Mouse (Mus musculus) small intestine, adult 2 months (tissue): ENCODE data around the gene Chrna9. TPM values are rescaled to one million over a fixed set of nuclear protein-coding genes. Genes with fewer than 3 reads are reported as not detected.
"Not testable (repeated sequence)": the region's sequence is repeated elsewhere in the genome, so short reads cannot be mapped to it uniquely, and the experiment has no call there.

ENCODE experiments used
- H3K27ac ChIP-seq: fragments of 200-500 bp; 2 replicates; pipeline ENCODE4 v1.5.1; 2012; ENCODE audit warnings: low read depth, low read length, control low read depth, inconsistent platforms; ENCODE audit not compliant: insufficient read depth
- H3K27me3 ChIP-seq: fragments of 200-500 bp; 2 replicates; pipeline ENCODE4 v1.6.1; 2012; ENCODE audit warnings: mild to moderate bottlenecking, moderate library complexity, low read length, inconsistent platforms; ENCODE audit not compliant: control insufficient read depth, insufficient read depth
- H3K36me3 ChIP-seq: fragments of 200-500 bp; 2 replicates; pipeline ENCODE4 v1.6.1; 2012; ENCODE audit warnings: mild to moderate bottlenecking, low read length, control low read depth, inconsistent platforms; ENCODE audit not compliant: control insufficient read depth, insufficient read depth
- H3K4me1 ChIP-seq: fragments of 200-500 bp; 2 replicates; pipeline ENCODE4 v1.6.1; 2012; ENCODE audit warnings: low read length, inconsistent platforms, mixed read lengths; ENCODE audit not compliant: control insufficient read depth, insufficient read depth, insufficient read length
- H3K4me3 ChIP-seq: fragments of 200-500 bp; 2 replicates; pipeline ENCODE4 v1.5.1; 2012; ENCODE audit warnings: low read depth, mild to moderate bottlenecking, control low read depth, inconsistent platforms, low read length, moderate library complexity
- CTCF ChIP-seq: fragments of 200-500 bp; IDR thresholded peaks from 2 replicates; pipeline ENCODE4 v1.5.1; 2012; ENCODE audit warnings: low read depth, mild to moderate bottlenecking, control low read depth, inconsistent platforms, low read length, moderate library complexity, mixed read lengths; ENCODE audit not compliant: insufficient replicate concordance, insufficient read length; ENCODE audit errors: extremely low read depth
- POLR2A ChIP-seq: fragments of 200-500 bp; IDR thresholded peaks from 2 replicates; pipeline ENCODE4 v1.6.1; 2012; ENCODE audit warnings: low read depth, mild to moderate bottlenecking, control low read depth, inconsistent platforms, low read length, moderate library complexity
- WGBS: fragments of 180-500 bp; shearing (Covaris S2); methylation state at CpG from one replicate; pipeline ENCODE4 v1.1.7; 2018; 5-methylcytosine and 5-hydroxymethylcytosine counted together
- polyA plus RNA-seq: library from polyadenylated mRNA; depleted of rRNA; stranded (reverse); fragments of >200 nt; gene quantifications from 2 replicates; pipeline ENCODE4 v1.2.3, GENCODE M21; 2012

The Chrna9 gene
- polyA plus RNA-seq, 1 experiment, result not detected

GRCm38 (mm10) chr5:65975731-65976130 lies 41.0 kb downstream of the Chrna9 start:
- H3K27ac ChIP-seq, result no peak overlapping the region
- no peaks in the 10 kb centered on the region for H3K36me3 ChIP-seq
- no peaks in the 10 kb centered on the region for H3K27me3 ChIP-seq
- no peak overlapping the region for H3K4me3 ChIP-seq
- 89% methylated on average over 13 of the region's 13 CpGs for WGBS
- no peaks in the 10 kb centered on the region for H3K4me1 ChIP-seq
- TF ChIP-seq POLR2A (no peak), CTCF (no peak)

GRCm38 (mm10) chr5:65986426-65986825 lies 51.7 kb downstream of the Chrna9 start:
- H3K27me3 ChIP-seq, result no peaks in the 10 kb centered on the region
- TF ChIP-seq POLR2A (no peak), CTCF (no peak)
- no peaks in the 10 kb centered on the region for H3K36me3 ChIP-seq
- peaks cover 16% of the 10 kb centered on the region; the same call in 1 of the 2 replicates for H3K4me1 ChIP-seq
- 82% methylated on average over 5 of the region's 5 CpGs for WGBS
- no peak overlapping the region for H3K4me3 ChIP-seq
- no peak overlapping the region for H3K27ac ChIP-seq

GRCm38 (mm10) chr5:65987004-65987403 lies 52.3 kb downstream of the Chrna9 start:
- 78% methylated on average over 3 of the region's 3 CpGs for WGBS
- H3K36me3 ChIP-seq, H3K27me3 ChIP-seq, H3K4me3 ChIP-seq, H3K27ac ChIP-seq: not testable (repeated sequence)
- peaks cover 22% of the 10 kb centered on the region; the same call in 1 of the 2 replicates for H3K4me1 ChIP-seq

GRCm38 (mm10) chr5:65991191-65991590 lies 56.5 kb downstream of the Chrna9 start:
- H3K27ac ChIP-seq, result peak overlapping the region; percentile 99
- TF ChIP-seq POLR2A (no peak), CTCF (no peak)
- WGBS, result 30% methylated on average over 2 of the region's 2 CpGs
- peaks cover 35% of the 10 kb centered on the region; the same call in 1 of the 2 replicates for H3K4me1 ChIP-seq
- no peaks in the 10 kb centered on the region for H3K36me3 ChIP-seq
- no peak overlapping the region for H3K4me3 ChIP-seq
- no peaks in the 10 kb centered on the region for H3K27me3 ChIP-seq

GRCm38 (mm10) chr5:65994643-65995042 lies 59.9 kb downstream of the Chrna9 start:
- Histone ChIP-seq H3K4me3 (no peak overlapping the region), H3K4me1 (peaks cover 36% of the 10 kb centered on the region; the same call in 1 of the 2 replicates), H3K27me3 (no peaks in the 10 kb centered on the region), H3K27ac (peak overlapping the region; percentile 79), H3K36me3 (no peaks in the 10 kb centered on the region)
- 43% methylated on average over 6 of the region's 6 CpGs for WGBS
- TF ChIP-seq POLR2A (no peak), CTCF (no peak)

- TF ChIP-seq CTCF (no peak), POLR2A (no peak)
- Histone ChIP-seq H3K27me3 (no peaks in the 10 kb centered on the region), H3K4me1 (peaks cover 33% of the 10 kb centered on the region; the same call in 1 of the 2 replicates), H3K4me3 (no peak overlapping the region), H3K27ac (no peak overlapping the region), H3K36me3 (peaks cover 1% of the 10 kb centered on the region; the same call in 1 of the 2 replicates)
Measured at GRCm38 (mm10) chr5:65997813-65998212, 63.1 kb downstream of the Chrna9 start.

- whole genome bisulfite sequencing, result 49% methylated on average over 7 of the region's 7 CpGs
Measured at GRCm38 (mm10) chr5:65999106-65999505, 64.4 kb downstream of the Chrna9 start.

GRCm38 (mm10) chr5:66000074-66000473 lies 65.4 kb downstream of the Chrna9 start:
- Histone ChIP-seq H3K4me1 (peaks cover 26% of the 10 kb centered on the region; the same call in 1 of the 2 replicates), H3K36me3 (peaks cover 1% of the 10 kb centered on the region; the same call in 1 of the 2 replicates), H3K27me3 (no peaks in the 10 kb centered on the region), H3K27ac (peak overlapping the region; percentile 38; the same call in 1 of the 2 replicates), H3K4me3 (no peak overlapping the region)
- TF ChIP-seq POLR2A (no peak), CTCF (no peak)
- WGBS, result 25% methylated on average over 7 of the region's 7 CpGs

More at GRCm38 (mm10) chr5:65999106-65999505, 64.4 kb downstream of the Chrna9 start:
- Histone ChIP-seq H3K36me3 (peaks cover 1% of the 10 kb centered on the region; the same call in 1 of the 2 replicates), H3K4me3 (no peak overlapping the region), H3K27ac (no peak overlapping the region), H3K27me3 (no peaks in the 10 kb centered on the region), H3K4me1 (peaks cover 32% of the 10 kb centered on the region; the same call in 1 of the 2 replicates)
- TF ChIP-seq CTCF (no peak), POLR2A (no peak)
